Mouse (Mus musculus) kidney, postnatal 10 days (tissue): ENCODE measurements around the gene Cep131.
A peak's percentile ranks its signal among the peaks of the same experiment; 100 is the strongest.

Source experiments
- DNase-seq: peaks from one replicate; pipeline ENCODE4 v3.0.0; 2021; ENCODE audit warnings: mixed read lengths

Gene Cep131

GRCm38 (mm10) chr11:120048252-120048556 is 38.4 kb downstream of the Cep131 start:
- no peak for DNase-seq

GRCm38 (mm10) chr11:120047531-120048251 is 38.9 kb downstream of the Cep131 start:
- no peak for DNase-seq

GRCm38 (mm10) chr11:120046553-120047191 is 40.0 kb downstream of the Cep131 start, which contains the start of gene Aatk:
Gene Aatk, minus strand, starts transcription at chr11:120047167.
- DNase-seq = peak; percentile 38

- DNase-seq = peak; percentile 73
Observed at GRCm38 (mm10) chr11:120045839-120046552, 40.6 kb downstream of the Cep131 start.

- no peak for DNase-seq
Observed at GRCm38 (mm10) chr11:120045341-120045740, 41.3 kb downstream of the Cep131 start.

- DNase-seq = no peak
Observed at GRCm38 (mm10) chr11:120042141-120042838, 44.3 kb downstream of the Cep131 start.

- peak; percentile 87 for DNase-seq
Observed at GRCm38 (mm10) chr11:120041191-120042123, 45.2 kb downstream of the Cep131 start.

- DNase-seq = peak; percentile 50
Observed at GRCm38 (mm10) chr11:120040440-120040839, 46.2 kb downstream of the Cep131 start.

GRCm38 (mm10) chr11:120039581-120039980 is 47.0 kb downstream of the Cep131 start:
- DNase-seq = no peak

- DNase-seq = no peak
Observed at GRCm38 (mm10) chr11:120034762-120035161, 51.9 kb downstream of the Cep131 start.

- DNase-seq = no peak
Observed at GRCm38 (mm10) chr11:120034306-120034705, 52.3 kb downstream of the Cep131 start.

GRCm38 (mm10) chr11:120033473-120033872 is 53.2 kb downstream of the Cep131 start:
- no peak for DNase-seq

GRCm38 (mm10) chr11:120032052-120032451 is 54.6 kb downstream of the Cep131 start:
- DNase-seq = no peak

GRCm38 (mm10) chr11:120030145-120030901 is 56.3 kb downstream of the Cep131 start:
- DNase-seq = peak; percentile 81

GRCm38 (mm10) chr11:120029431-120030144 is 57.0 kb downstream of the Cep131 start:
- DNase-seq = peak; percentile 88

- peak; percentile 75 for DNase-seq
Observed at GRCm38 (mm10) chr11:120028319-120029092, 58.1 kb downstream of the Cep131 start.

GRCm38 (mm10) chr11:120026941-120027340 is 59.7 kb downstream of the Cep131 start:
- DNase-seq = peak; percentile 50

GRCm38 (mm10) chr11:120022841-120023240 is 63.8 kb downstream of the Cep131 start:
- DNase-seq = no peak

GRCm38 (mm10) chr11:120022216-120022615 is 64.4 kb downstream of the Cep131 start:
- no peak for DNase-seq

GRCm38 (mm10) chr11:120021367-120021766 is 65.3 kb downstream of the Cep131 start:
- no peak for DNase-seq
